Mouse (Mus musculus) midbrain, embryonic 12.5 days (tissue): ENCODE data around the gene Mrpl14. TPM values are rescaled to one million over a fixed set of nuclear protein-coding genes. Genes with fewer than 3 reads are reported as not detected.
A peak's percentile ranks its signal among the peaks of the same experiment; 100 is the strongest.

Experiments
- ATAC-seq: fragments of 200-750 bp; cut with Nextera tagmentation; 2 replicates; pipeline ENCODE4 v1.8.0; 2017; ENCODE audit warnings: low read depth, moderate TSS enrichment, moderate library complexity; ENCODE audit not compliant: low FRiP score
- H3K27ac ChIP-seq: fragments of 300-500 bp; sonication (generic); replicated peaks from 2 replicates; pipeline ENCODE4 v1.5.1; 2016; ENCODE audit warnings: mild to moderate bottlenecking
- H3K27me3 ChIP-seq: fragments of 300-500 bp; sonication (generic); 2 replicates; pipeline ENCODE4 v1.6.1; 2016; ENCODE audit warnings: mild to moderate bottlenecking
- H3K36me3 ChIP-seq: fragments of 300-500 bp; sonication (generic); 2 replicates; pipeline ENCODE4 v1.6.1; 2016
- H3K4me1 ChIP-seq: fragments of 300-500 bp; sonication (generic); 2 replicates; pipeline ENCODE4 v1.6.1; 2016
- H3K4me2 ChIP-seq: fragments of 300-500 bp; sonication (generic); replicated peaks from 2 replicates; pipeline ENCODE4 v1.6.1; 2016; ENCODE audit warnings: mild to moderate bottlenecking, moderate library complexity
- H3K4me3 ChIP-seq: fragments of 300-500 bp; sonication (generic); 2 replicates; pipeline ENCODE4 v1.5.1; 2016; ENCODE audit warnings: mild to moderate bottlenecking
- H3K9ac ChIP-seq: fragments of 300-500 bp; sonication (generic); replicated peaks from 2 replicates; pipeline ENCODE4 v1.6.1; 2016; ENCODE audit warnings: mild to moderate bottlenecking, moderate library complexity
- H3K9me3 ChIP-seq: fragments of 300-500 bp; sonication (generic); 2 replicates; pipeline ENCODE4 v1.6.1; 2016; ENCODE audit warnings: mild to moderate bottlenecking
- WGBS: fragments of 180-500 bp; shearing (Covaris S2); methylation state at CpG from one replicate; pipeline ENCODE4 v1.1.7; 2016; 5-methylcytosine and 5-hydroxymethylcytosine counted together
- polyA plus RNA-seq: library from polyadenylated mRNA; unstranded; fragments of >200 nt; fragmentation: Nextera tagmentation; extraction: Ambion mirVana; gene quantifications from 2 replicates; pipeline ENCODE4 v1.2.1, GENCODE M21; 2016

Mrpl14 gene
- 105 and 110 TPM in 2 replicates for polyA plus RNA-seq

DNA sequence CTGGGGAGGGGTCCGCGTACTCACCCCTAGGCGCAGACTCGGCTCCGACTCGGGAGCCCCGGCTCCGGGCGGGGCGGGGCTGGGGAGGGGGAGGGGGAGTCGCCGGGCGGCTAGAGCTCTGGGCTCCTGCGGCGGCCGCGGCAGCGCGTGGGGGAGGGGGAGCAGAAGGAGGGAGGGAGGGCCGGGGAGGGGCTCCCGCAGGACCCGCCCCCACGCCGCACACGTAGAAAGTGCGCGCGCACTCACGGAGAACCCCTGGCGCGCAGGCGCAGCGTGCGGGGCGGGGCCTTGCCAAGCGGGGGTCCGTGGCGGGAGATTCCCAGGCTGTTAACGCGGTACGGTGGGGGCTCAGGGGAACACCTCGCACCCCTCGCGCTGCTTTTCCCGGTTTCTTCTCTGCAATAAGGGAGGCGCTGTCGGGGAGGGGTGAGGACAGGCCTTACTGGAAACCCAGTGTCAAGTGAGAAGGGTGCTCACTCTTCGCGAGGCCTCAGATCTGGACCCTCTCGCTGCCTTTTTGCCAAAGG, at the start of gene Mrpl14:
TSS of gene Mrpl14 (plus strand) at position 230 of the 527 bp plus-strand sequence.
- Histone ChIP-seq H3K27ac (peak within 1 kb of the TSS; percentile 91), H3K4me2 (peak within 1 kb of the TSS; percentile 89), H3K9me3 (no peaks in the 10 kb centered on the region), H3K9ac (peak within 1 kb of the TSS; percentile 93), H3K4me1 (peaks cover 30% of the 10 kb centered on the region), H3K36me3 (no peaks in the 10 kb centered on the region), H3K4me3 (peak within 1 kb of the TSS; percentile 78), H3K27me3 (no peaks in the 10 kb centered on the region)
- peak; percentile 90 for ATAC-seq
- WGBS, result under 1% methylated on average over 24 of the region's 50 CpGs

DNA sequence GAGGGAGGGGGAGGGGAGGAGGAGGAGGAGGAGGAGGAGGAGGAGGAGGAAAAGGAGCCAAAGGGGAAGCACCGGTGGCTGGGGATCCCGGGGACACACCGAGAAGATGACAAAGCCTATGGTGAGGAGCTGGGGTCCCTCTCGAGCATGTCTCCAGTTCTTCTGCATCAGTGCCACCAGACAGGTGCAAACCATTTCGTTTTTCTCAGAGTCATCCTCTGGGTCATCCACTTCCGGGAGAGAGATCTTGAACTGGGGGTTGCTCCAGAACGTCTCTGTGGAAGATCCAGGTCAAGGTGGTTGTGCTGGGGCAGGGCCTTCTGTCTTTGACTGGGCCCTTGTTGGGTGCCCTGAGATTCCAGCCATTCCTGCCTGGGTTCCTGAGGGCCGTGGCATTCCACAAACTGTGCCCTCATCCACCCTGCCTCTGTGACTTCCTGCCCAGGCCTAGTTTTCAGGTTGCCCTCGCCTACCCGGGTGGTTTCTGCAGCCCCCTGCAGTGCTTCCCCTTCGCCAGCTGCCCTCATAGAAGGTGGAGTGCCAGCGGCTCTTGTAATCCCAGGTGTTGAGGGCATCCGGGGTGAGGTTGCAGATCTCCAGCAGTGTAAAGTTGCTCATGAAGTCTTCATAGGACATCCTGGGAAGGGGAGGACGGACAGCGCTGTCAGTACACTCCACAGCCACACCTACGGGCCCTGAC, 47.4 kb upstream of the Mrpl14 start:
- H3K36me3 ChIP-seq, result no peaks in the 10 kb centered on the region
- no peak overlapping the region for H3K4me2 ChIP-seq
- H3K27ac ChIP-seq, result no peak overlapping the region
- no peak overlapping the region for H3K9ac ChIP-seq
- ATAC-seq, result no peak
- H3K27me3 ChIP-seq, result no peaks in the 10 kb centered on the region
- no peak overlapping the region for H3K4me3 ChIP-seq
- WGBS, result 80% methylated on average over 16 of the region's 16 CpGs
- no peaks in the 10 kb centered on the region for H3K4me1 ChIP-seq
- H3K9me3 ChIP-seq, result no peaks in the 10 kb centered on the region

DNA sequence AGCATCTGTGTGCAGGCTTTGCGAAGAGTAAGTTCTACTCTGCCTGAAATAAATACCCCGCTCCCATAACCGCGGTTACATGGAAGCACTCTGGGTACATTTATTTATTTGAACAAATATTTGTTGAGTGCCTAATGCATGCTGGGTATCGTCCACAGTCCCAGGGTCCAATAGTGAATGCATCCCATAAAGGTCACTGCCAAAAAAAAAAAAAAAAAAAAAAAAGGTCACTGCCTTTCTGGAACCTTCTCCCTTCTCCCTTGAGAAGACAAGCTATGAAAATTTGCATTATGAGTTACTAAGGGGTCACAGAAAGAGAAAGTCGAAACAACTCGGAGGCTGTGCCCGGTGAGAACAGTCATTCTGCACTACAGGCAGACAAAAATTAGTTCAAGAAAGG, 44.1 kb upstream of the Mrpl14 start:
- Histone ChIP-seq H3K4me3 (no peak overlapping the region), H3K9me3 (no peaks in the 10 kb centered on the region), H3K36me3 (no peaks in the 10 kb centered on the region), H3K27me3 (no peaks in the 10 kb centered on the region), H3K9ac (no peak overlapping the region), H3K27ac (no peak overlapping the region), H3K4me2 (no peak overlapping the region), H3K4me1 (no peaks in the 10 kb centered on the region)
- 88% methylated on average over 8 of the region's 8 CpGs for WGBS
- no peak for ATAC-seq

DNA sequence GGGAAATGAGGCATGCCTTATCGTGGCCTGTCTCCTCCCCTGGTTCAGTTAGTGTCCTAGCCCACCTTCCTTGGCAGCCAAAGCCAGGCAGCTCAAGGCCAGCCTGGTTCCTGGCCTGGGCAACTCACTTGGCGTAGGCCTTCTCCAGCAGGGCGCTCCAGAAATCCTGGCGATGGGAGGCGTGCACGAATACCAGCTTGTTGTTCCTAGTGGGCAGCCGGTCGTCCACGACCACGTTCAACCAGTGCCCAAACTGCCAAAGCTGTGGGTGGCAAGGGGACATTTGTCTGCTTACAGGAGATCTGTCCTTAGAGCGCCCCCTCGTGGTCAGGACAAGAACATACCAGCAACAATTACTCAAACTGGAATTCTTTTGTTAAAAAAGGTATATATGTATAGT, 43.4 kb upstream of the Mrpl14 start:
- H3K4me1 ChIP-seq, result no peaks in the 10 kb centered on the region
- no peak overlapping the region for H3K4me3 ChIP-seq
- ATAC-seq, result no peak
- no peak overlapping the region for H3K9ac ChIP-seq
- WGBS, result 24% methylated on average over 12 of the region's 12 CpGs
- H3K27me3 ChIP-seq, result no peaks in the 10 kb centered on the region
- no peak overlapping the region for H3K27ac ChIP-seq
- no peak overlapping the region for H3K4me2 ChIP-seq
- no peaks in the 10 kb centered on the region for H3K9me3 ChIP-seq
- H3K36me3 ChIP-seq, result no peaks in the 10 kb centered on the region

DNA sequence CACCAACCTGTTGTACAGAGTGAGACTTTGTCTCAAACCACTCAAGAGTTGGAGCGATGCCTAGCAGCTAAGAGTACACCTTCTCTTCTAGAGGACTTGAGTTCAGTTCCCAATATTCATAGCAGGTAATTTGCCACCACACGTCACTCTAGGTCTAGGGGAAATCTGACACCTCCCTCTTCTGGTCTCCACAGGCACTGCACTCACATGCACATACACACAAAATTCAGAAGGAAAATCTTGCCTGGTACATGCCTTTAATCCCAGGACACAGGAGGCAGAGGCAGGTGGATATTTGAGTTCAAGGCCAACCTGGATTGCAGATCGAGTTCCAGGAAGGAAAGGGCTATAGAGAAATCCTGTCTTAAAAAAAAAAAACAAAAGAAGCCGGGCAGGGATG, 41.9 kb upstream of the Mrpl14 start:
- H3K9ac ChIP-seq, result no peak overlapping the region
- H3K36me3 ChIP-seq, result no peaks in the 10 kb centered on the region
- H3K4me1 ChIP-seq, result no peaks in the 10 kb centered on the region
- H3K4me3 ChIP-seq, result no peak overlapping the region
- H3K9me3 ChIP-seq, result no peaks in the 10 kb centered on the region
- no peak for ATAC-seq
- 92% methylated on average over 4 of the region's 4 CpGs for WGBS
- H3K4me2 ChIP-seq, result no peak overlapping the region
- H3K27me3 ChIP-seq, result no peaks in the 10 kb centered on the region
- no peak overlapping the region for H3K27ac ChIP-seq

DNA sequence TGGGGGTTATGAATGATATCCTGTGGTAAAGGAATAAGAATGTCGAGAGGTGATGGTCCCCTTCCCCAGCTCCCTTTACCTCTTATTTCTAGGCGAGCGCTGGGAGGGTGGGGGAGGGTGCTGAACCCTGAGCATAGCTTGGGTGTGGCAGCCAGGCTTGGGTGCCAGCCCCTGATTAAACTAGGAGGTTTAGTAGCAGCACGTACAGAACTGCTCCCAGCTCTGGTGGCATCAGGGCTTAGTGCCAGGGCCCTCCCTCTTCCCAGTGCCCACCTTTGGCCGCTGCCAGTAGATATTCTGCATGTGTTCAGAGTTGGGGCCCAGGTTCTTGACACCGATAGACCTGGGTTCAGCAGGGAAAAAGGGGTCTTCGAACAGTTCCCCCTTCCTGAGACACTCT, 32.9 kb upstream of the Mrpl14 start:
- H3K27ac ChIP-seq, result no peak overlapping the region
- H3K4me3 ChIP-seq, result no peak overlapping the region
- H3K27me3 ChIP-seq, result no peaks in the 10 kb centered on the region
- H3K9ac ChIP-seq, result no peak overlapping the region
- H3K9me3 ChIP-seq, result no peaks in the 10 kb centered on the region
- 78% methylated on average over 7 of the region's 7 CpGs for WGBS
- no peak for ATAC-seq
- H3K4me1 ChIP-seq, result no peaks in the 10 kb centered on the region
- no peaks in the 10 kb centered on the region for H3K36me3 ChIP-seq
- H3K4me2 ChIP-seq, result no peak overlapping the region

DNA sequence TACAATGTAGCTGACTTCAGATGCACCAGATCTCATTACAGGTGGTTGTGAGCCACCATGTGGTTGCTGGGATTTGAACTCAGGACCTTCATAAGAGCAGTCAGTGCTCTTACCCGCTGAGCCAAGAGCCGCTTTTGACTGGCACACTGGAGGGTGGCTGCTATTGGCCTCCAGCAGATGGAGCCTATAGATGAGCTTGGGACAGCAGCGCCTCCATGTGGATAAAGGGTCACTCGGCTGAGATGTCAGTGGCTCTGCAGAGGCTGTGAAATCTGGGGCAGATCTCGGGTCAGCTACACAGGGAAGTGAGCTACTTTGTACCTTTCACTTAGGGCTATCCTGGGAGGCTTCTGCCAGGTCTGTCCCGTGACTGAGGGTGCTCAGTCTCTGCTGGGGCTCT, 30.3 kb upstream of the Mrpl14 start:
- Histone ChIP-seq H3K4me3 (no peak overlapping the region), H3K27ac (no peak overlapping the region), H3K27me3 (no peaks in the 10 kb centered on the region), H3K36me3 (peaks cover 8% of the 10 kb centered on the region; the same call in 1 of the 2 replicates), H3K9me3 (no peaks in the 10 kb centered on the region), H3K4me1 (no peaks in the 10 kb centered on the region), H3K9ac (no peak overlapping the region), H3K4me2 (no peak overlapping the region)
- 20% methylated on average over 6 of the region's 6 CpGs for WGBS
- ATAC-seq, result no peak

DNA sequence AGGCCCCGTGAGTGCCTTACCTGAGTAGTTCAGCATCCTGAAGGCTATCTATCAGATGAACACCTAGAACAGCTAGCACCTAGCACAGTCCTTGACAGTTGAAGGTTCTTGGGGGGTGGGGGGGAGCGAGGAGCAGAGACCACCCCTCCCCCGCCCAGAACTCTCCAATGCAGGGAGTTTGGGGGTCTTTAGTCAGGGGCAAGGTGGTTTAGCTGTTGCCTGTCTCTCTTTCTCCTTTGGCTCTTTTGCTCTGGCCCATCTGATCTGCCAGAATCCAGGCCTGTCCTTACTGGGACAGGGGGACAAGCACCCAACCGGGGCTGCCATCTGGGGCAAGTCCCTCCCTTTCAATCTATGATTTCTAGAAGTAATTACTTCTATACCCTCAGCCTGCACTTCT, 26.9 kb upstream of the Mrpl14 start, which contains the start of gene Capn11:
TSS of gene Capn11 (minus strand) at position 101 of the 400 bp plus-strand sequence.
- no peak for ATAC-seq
- H3K36me3 ChIP-seq, result peaks cover 30% of the 10 kb centered on the region
- 0 out of 2 replicates have a peak, but pooled peaks cover 4% of the 10 kb centered on the region for H3K4me1 ChIP-seq
- H3K9ac ChIP-seq, result no peak within 1 kb of the TSS
- H3K9me3 ChIP-seq, result no peaks in the 10 kb centered on the region
- H3K27ac ChIP-seq, result no peak within 1 kb of the TSS
- no peaks in the 10 kb centered on the region for H3K27me3 ChIP-seq
- H3K4me2 ChIP-seq, result no peak within 1 kb of the TSS
- WGBS, result 78% methylated on average over 4 of the region's 4 CpGs
- H3K4me3 ChIP-seq, result no peak within 1 kb of the TSS

DNA sequence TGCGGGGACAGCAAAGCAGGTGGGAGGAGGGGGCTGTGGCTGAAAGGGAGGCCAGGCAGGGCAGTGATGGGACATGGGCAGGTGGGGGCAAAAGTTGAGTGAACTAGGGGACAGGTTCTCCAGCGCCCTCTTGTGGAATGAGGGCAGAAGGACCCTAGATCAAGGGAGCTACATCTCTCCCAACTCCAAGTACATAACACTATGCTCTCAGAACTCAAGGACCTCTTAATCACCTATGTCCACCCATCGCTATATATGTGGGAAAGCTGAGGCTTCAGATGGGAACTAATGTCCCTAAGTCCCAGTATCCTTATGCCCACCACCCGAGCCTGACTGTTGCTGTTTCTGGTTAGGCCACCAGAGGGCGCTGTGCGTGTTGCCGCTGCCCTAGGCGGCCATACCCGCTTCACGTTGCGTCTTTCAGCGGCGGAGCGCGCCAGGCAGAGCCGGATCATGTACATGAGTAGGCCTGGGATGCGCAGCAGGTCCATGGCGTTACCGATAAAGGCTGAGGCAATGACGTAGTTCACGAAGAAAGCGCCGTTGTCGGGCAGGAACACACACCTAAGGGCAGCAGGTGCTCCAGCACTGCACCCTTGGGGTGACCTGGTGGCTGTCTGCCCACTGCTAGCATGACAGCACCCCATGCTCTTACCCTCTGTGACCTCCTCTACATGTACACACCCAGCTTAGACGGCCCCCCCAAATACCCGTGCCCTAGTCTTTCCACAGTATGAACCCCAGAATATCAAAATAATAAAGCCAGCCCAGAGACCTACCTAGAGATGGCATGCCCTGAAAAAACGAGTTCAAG, 22.8 kb upstream of the Mrpl14 start:
- H3K27me3 ChIP-seq, result no peaks in the 10 kb centered on the region
- H3K4me3 ChIP-seq, result no peak overlapping the region
- no peaks in the 10 kb centered on the region for H3K9me3 ChIP-seq
- 0 out of 2 replicates have a peak, but pooled peaks cover 4% of the 10 kb centered on the region for H3K4me1 ChIP-seq
- 23% methylated on average over 27 of the region's 27 CpGs for WGBS
- no peak overlapping the region for H3K9ac ChIP-seq
- ATAC-seq, result peak; percentile 70
- H3K36me3 ChIP-seq, result peaks cover 71% of the 10 kb centered on the region
- no peak overlapping the region for H3K27ac ChIP-seq
- H3K4me2 ChIP-seq, result no peak overlapping the region

DNA sequence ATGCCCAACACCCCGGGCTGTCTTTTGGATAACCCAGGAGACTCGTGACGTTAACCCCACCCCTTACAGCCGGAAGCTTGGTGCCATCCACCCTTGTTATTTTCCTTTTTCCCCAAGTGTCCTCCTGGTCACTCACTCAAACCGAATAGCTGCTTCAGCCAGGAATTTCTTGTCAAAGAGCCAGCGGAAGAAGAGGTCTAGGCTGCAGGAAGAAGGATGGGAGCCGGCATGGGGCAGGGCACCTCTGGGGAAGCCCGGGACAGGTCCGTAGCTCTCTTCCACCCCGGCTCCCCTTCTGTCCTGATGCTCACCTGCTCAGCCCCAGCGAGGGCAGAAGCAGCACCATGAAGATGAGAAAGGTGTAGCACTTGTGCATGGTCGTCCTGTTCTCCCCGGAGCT, 21.5 kb upstream of the Mrpl14 start:
- Histone ChIP-seq H3K9ac (no peak overlapping the region), H3K36me3 (peaks cover 84% of the 10 kb centered on the region), H3K4me1 (0 out of 2 replicates have a peak, but pooled peaks cover 4% of the 10 kb centered on the region), H3K27me3 (no peaks in the 10 kb centered on the region), H3K4me3 (no peak overlapping the region), H3K4me2 (no peak overlapping the region), H3K9me3 (no peaks in the 10 kb centered on the region), H3K27ac (no peak overlapping the region)
- ATAC-seq, result no peak
- 90% methylated on average over 13 of the region's 13 CpGs for WGBS

DNA sequence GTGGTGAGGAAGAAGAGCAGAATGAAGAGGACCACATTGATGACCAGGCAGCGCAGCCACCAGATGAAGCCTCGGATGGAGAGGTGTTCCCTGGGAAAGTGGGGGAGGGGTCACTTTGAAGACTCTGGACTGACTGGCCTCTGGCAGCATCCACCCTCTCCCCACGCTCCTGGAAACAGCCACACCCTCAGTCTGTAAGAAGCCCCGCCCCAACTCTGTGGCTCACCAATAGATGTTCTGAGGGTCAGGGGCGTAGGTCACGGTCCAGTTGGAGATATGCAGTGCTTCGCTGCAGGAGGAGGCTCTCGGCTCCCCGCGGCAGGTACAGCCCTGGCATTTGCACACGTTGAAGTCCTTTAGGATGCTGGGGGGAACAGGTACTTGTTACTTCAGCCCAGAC, 20.0 kb upstream of the Mrpl14 start:
- Histone ChIP-seq H3K4me2 (no peak overlapping the region), H3K27me3 (no peaks in the 10 kb centered on the region), H3K9me3 (no peaks in the 10 kb centered on the region), H3K9ac (no peak overlapping the region), H3K36me3 (peaks cover 89% of the 10 kb centered on the region), H3K4me3 (no peak overlapping the region), H3K27ac (no peak overlapping the region), H3K4me1 (0 out of 2 replicates have a peak, but pooled peaks cover 4% of the 10 kb centered on the region)
- 79% methylated on average over 11 of the region's 11 CpGs for WGBS
- no peak for ATAC-seq

DNA sequence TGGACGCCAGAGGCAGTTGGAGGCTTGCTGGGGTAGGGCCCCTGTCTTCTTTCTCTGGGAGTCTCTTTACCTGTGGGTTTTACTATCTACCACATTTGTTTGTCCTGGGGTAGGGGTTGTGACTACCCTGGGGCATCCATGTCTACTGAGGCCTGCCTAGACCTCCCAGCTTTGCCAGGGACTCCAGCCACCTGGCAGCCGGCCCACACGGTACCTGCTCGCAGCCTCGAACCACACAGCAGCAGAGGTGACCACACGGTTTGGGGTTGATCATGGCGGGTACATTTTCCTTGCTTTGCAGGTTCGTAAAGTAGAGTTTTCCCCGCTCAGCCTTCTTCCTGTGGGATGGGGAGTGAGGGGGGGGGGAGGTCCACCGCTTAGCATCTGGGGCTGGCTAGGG, 18.6 kb upstream of the Mrpl14 start:
- Histone ChIP-seq H3K4me3 (no peak overlapping the region), H3K27me3 (no peaks in the 10 kb centered on the region), H3K4me1 (0 out of 2 replicates have a peak, but pooled peaks cover 4% of the 10 kb centered on the region), H3K36me3 (peaks cover 88% of the 10 kb centered on the region), H3K9ac (no peak overlapping the region), H3K9me3 (no peaks in the 10 kb centered on the region), H3K27ac (no peak overlapping the region), H3K4me2 (no peak overlapping the region)
- no peak for ATAC-seq
- WGBS, result 91% methylated on average over 10 of the region's 10 CpGs
